Mouse (Mus musculus) erythroid progenitor cell, adult 5-6 weeks (primary cell): Measurements from ENCODE around the gene Ano3. TPM values are rescaled to one million over a fixed set of nuclear protein-coding genes. Genes with fewer than 3 reads are reported as not detected.

ENCODE experiments used
- ATAC-seq: replicated peaks from 2 replicates; pipeline ENCODE4 v1.8.0; 2016; ENCODE audit warnings: moderate number of reproducible peaks, mild to moderate bottlenecking, moderate TSS enrichment, inconsistent platforms; ENCODE audit not compliant: poor library complexity, low FRiP score, severe bottlenecking
- total RNA-seq, 2 experiments: library from RNA; stranded (forward) in 1 of 2; stranded (reverse) in 1 of 2; fragments of 150-400 nt in 1 of 2; fragments of 186-747, 209-891 nt in 1 of 2; gene quantifications; 2 replicates each; pipeline versions ENCODE4 v1.2.3 to v1.2.4; 2015 to 2017; ENCODE audit warnings: low replicate concordance in 2 of 2

The Ano3 gene
- total RNA-seq, 2 experiments from 2014 or later, result not detected

DNA sequence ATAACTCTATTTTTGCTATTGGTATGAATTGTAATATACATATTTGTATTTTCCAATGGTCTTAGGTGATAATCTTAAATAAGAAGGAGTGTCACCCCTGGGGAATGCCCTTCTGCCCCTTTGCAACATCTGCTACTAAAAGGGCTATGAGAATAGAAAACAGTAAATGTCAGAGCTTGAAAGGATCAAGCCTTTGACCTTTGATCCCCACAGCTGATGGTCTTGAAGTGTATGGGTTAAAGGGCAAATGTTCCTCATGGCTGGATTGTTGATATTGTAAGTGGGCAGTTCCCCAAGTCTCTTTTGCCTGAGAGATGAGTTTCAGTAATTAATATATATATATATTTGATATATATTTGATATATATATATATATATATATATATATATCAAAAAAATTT lies 305.9 kb downstream of the Ano3 start:
- ATAC-seq, result no peak

DNA sequence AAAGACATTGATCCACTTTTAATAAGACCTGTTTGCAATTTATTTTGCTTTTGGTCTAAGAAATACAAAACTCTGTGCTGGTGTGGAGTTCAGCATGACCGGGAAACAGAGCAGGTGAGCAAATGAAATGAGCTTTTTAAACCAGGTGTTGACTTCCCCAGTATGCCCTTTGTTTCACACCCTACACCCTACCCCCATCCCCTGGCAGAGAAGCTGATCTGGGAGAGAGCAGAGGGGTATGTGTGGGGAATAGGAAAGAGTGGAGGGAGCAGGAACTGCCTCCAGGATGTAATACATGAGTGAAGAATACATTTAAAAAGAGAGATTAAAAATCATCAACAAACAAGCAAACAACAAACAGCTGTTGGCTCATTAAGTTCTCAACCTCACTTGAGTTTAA lies 306.4 kb downstream of the Ano3 start:
- no peak for ATAC-seq

Other genes starting within 250 kb of the Ano3 start
- not detected in 2 replicates for gene Muc15, start 229.6 kb downstream of the Ano3 start, total RNA-seq (2015; ENCODE audit: low replicate concordance)
- gene Muc15, start 229.6 kb downstream of the Ano3 start, total RNA-seq (2017; ENCODE audit: low replicate concordance), result not detected in 2 replicates
- gene Gm13941, start 155.1 kb upstream of the Ano3 start, total RNA-seq (2015; ENCODE audit: low replicate concordance), result not detected in 2 replicates
- not detected in 2 replicates for gene Gm13941, start 155.1 kb upstream of the Ano3 start, total RNA-seq (2017; ENCODE audit: low replicate concordance)
- not detected in 2 replicates for gene Gm15130, start 202.0 kb upstream of the Ano3 start, total RNA-seq (2015; ENCODE audit: low replicate concordance)
- not detected in 2 replicates for gene Gm15130, start 202.0 kb upstream of the Ano3 start, total RNA-seq (2017; ENCODE audit: low replicate concordance)